Mouse (Mus musculus): ENCODE measurements around the gene Rac2. TPM values are rescaled to one million over a fixed set of nuclear protein-coding genes. Genes with fewer than 3 reads are reported as not detected.

Gene Rac2
- polyA plus RNA-seq, 1 experiment from 2014 or later: 6.4 TPM

- DNase-seq (ENCODE audit: low spot score) (peak; percentile 77), ATAC-seq (ENCODE audit: low FRiP score, low TSS enrichment) (peak; percentile 23; the same call in 1 of the 2 replicates)
- peak overlapping the region; percentile 65 for H3K9ac ChIP-seq (ENCODE audit: low read length)
- peak overlapping the region; percentile 89 for H3K27ac ChIP-seq (replicated peaks)
- WGBS: 2% methylated on average over 14 of the region's 15 CpGs
- peak overlapping the region; percentile 45 for H3K4me3 ChIP-seq (ENCODE audit: low read depth, low read length)
- H3K36me3 ChIP-seq (ENCODE audit: control insufficient read depth, insufficient read depth, low read length): 0 out of 2 replicates have a peak, but pooled peaks cover 2% of the 10 kb centered on the region
- H3K27me3 ChIP-seq (ENCODE audit: control insufficient read depth, insufficient read depth, low read length): no peaks in the 10 kb centered on the region
- H3K9me3 ChIP-seq (ENCODE audit: control insufficient read depth, low read length): no peaks in the 10 kb centered on the region
- no peak for TF ChIP-seq EP300 (optimal IDR thresholded peaks at IDR 0.05)
- peaks cover 19% of the 10 kb centered on the region for H3K4me1 ChIP-seq (replicated peaks; ENCODE audit: control insufficient read depth, insufficient read depth)
- peak overlapping the region; percentile 73 for H3K4me2 ChIP-seq (replicated peaks; ENCODE audit: low read depth)
These were observed 43.1 kb downstream of the Rac2 start for GRCm38 (mm10) chr15:78529428-78529990.

GRCm38 (mm10) chr15:78528726-78529411 is 43.7 kb downstream of the Rac2 start:
- Histone ChIP-seq H3K4me2 (replicated peaks; ENCODE audit: low read depth) (peak overlapping the region; percentile 73), H3K36me3 (ENCODE audit: control insufficient read depth, insufficient read depth, low read length) (0 out of 2 replicates have a peak, but pooled peaks cover 2% of the 10 kb centered on the region), H3K27ac (replicated peaks) (peak overlapping the region; percentile 89), H3K27me3 (ENCODE audit: control insufficient read depth, insufficient read depth, low read length) (no peaks in the 10 kb centered on the region), H3K9me3 (ENCODE audit: control insufficient read depth, low read length) (no peaks in the 10 kb centered on the region), H3K4me1 (replicated peaks; ENCODE audit: control insufficient read depth, insufficient read depth) (peaks cover 19% of the 10 kb centered on the region), H3K4me3 (ENCODE audit: low read depth, low read length) (peak overlapping the region; percentile 45), H3K9ac (ENCODE audit: low read length) (peak overlapping the region; percentile 65)
- TF ChIP-seq EP300 (optimal IDR thresholded peaks at IDR 0.05): no peak
- TF ChIP-seq CTCF (IDR thresholded peaks at IDR 0.05; ENCODE audit: low read depth): no peak
- ATAC-seq (ENCODE audit: low FRiP score, low TSS enrichment) (no peak), DNase-seq (ENCODE audit: low spot score) (no peak)
- 27% methylated on average over 11 of the region's 11 CpGs for WGBS

DNA sequence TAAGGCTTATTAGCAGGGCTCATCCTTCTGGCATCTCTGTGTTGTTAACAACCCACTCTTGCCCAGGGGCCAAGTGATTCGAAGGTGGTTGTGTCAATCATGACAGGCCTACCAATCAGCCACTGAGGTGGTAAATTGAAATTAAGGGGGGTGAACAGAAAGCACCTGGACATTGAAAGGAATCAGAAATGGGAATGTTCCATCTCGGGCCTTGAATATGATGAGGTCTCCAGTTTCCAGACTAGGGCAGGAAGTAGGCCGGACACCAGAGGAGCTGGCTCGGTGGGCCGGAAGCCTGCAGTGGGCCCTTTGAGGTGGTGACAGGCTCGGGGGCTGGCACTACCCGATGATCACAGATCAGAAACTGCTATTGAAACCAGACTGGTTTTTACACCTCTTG is 44.6 kb downstream of the Rac2 start:
- TF ChIP-seq CTCF (IDR thresholded peaks at IDR 0.05; ENCODE audit: low read depth) (no peak), EP300 (optimal IDR thresholded peaks at IDR 0.05) (no peak)
- no peak overlapping the region for H3K27ac ChIP-seq (replicated peaks)
- H3K4me2 ChIP-seq (replicated peaks; ENCODE audit: low read depth): peak overlapping the region; percentile 73; the same call in 1 of the 2 replicates
- ATAC-seq (ENCODE audit: low FRiP score, low TSS enrichment): no peak
- 0 out of 2 replicates have a peak, but pooled peaks cover 2% of the 10 kb centered on the region for H3K36me3 ChIP-seq (ENCODE audit: control insufficient read depth, insufficient read depth, low read length)
- H3K4me1 ChIP-seq (replicated peaks; ENCODE audit: control insufficient read depth, insufficient read depth): peaks cover 19% of the 10 kb centered on the region
- H3K27me3 ChIP-seq (ENCODE audit: control insufficient read depth, insufficient read depth, low read length): no peaks in the 10 kb centered on the region
- H3K4me3 ChIP-seq (ENCODE audit: low read depth, low read length): no peak overlapping the region
- 67% methylated on average over 7 of the region's 7 CpGs for WGBS
- no peak for DNase-seq (ENCODE audit: low spot score)
- no peaks in the 10 kb centered on the region for H3K9me3 ChIP-seq (ENCODE audit: control insufficient read depth, low read length)
- no peak overlapping the region for H3K9ac ChIP-seq (ENCODE audit: low read length)

- no peaks in the 10 kb centered on the region for H3K9me3 ChIP-seq (ENCODE audit: control insufficient read depth, low read length)
- H3K4me3 ChIP-seq (ENCODE audit: low read depth, low read length): no peak overlapping the region
- no peak overlapping the region for H3K9ac ChIP-seq (ENCODE audit: low read length)
- TF ChIP-seq CTCF (IDR thresholded peaks at IDR 0.05; ENCODE audit: low read depth): no peak
- no peak for TF ChIP-seq EP300 (optimal IDR thresholded peaks at IDR 0.05)
- 0 out of 2 replicates have a peak, but pooled peaks cover 2% of the 10 kb centered on the region for H3K36me3 ChIP-seq (ENCODE audit: control insufficient read depth, insufficient read depth, low read length)
- no peak overlapping the region for H3K27ac ChIP-seq (replicated peaks)
- H3K27me3 ChIP-seq (ENCODE audit: control insufficient read depth, insufficient read depth, low read length): no peaks in the 10 kb centered on the region
- no peak overlapping the region for H3K4me2 ChIP-seq (replicated peaks; ENCODE audit: low read depth)
- no peaks in the 10 kb centered on the region for H3K4me1 ChIP-seq (replicated peaks; ENCODE audit: control insufficient read depth, insufficient read depth)
- DNase-seq (ENCODE audit: low spot score) (no peak), ATAC-seq (ENCODE audit: low FRiP score, low TSS enrichment) (no peak)
- WGBS: 91% methylated on average over 5 of the region's 5 CpGs
These were observed 48.4 kb downstream of the Rac2 start for GRCm38 (mm10) chr15:78524163-78524562.

DNA sequence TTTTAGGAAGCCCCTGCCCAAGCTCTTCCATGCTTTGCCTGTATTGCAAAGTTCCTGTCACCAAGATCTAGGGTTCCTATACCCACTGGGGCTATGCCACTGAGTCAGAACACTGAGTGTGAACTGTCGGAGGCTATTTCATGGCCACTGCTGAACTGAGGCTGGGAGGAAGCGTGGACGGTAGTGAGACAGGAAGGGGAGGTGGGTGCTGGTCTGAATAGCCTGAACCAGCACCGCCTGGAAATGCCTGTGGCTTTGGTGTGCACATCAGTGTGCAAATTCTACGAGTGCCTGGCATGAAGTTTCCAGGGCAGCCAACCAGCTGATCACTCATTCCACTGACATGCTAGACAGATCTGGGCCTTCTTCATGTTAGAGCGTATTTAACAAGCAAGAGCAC is 50.7 kb downstream of the Rac2 start:
- WGBS: 74% methylated on average over 6 of the region's 6 CpGs
- Histone ChIP-seq H3K27ac (replicated peaks) (no peak overlapping the region), H3K36me3 (ENCODE audit: control insufficient read depth, insufficient read depth, low read length) (0 out of 2 replicates have a peak, but pooled peaks cover 2% of the 10 kb centered on the region), H3K9me3 (ENCODE audit: control insufficient read depth, low read length) (no peaks in the 10 kb centered on the region), H3K9ac (ENCODE audit: low read length) (no peak overlapping the region; the same call in 1 of the 2 replicates), H3K27me3 (ENCODE audit: control insufficient read depth, insufficient read depth, low read length) (no peaks in the 10 kb centered on the region), H3K4me1 (replicated peaks; ENCODE audit: control insufficient read depth, insufficient read depth) (no peaks in the 10 kb centered on the region), H3K4me2 (replicated peaks; ENCODE audit: low read depth) (no peak overlapping the region), H3K4me3 (ENCODE audit: low read depth, low read length) (no peak overlapping the region)
- TF ChIP-seq CTCF (IDR thresholded peaks at IDR 0.05; ENCODE audit: low read depth): no peak
- TF ChIP-seq EP300 (optimal IDR thresholded peaks at IDR 0.05): no peak
- ATAC-seq (ENCODE audit: low FRiP score, low TSS enrichment) (no peak), DNase-seq (ENCODE audit: low spot score) (no peak)

DNA sequence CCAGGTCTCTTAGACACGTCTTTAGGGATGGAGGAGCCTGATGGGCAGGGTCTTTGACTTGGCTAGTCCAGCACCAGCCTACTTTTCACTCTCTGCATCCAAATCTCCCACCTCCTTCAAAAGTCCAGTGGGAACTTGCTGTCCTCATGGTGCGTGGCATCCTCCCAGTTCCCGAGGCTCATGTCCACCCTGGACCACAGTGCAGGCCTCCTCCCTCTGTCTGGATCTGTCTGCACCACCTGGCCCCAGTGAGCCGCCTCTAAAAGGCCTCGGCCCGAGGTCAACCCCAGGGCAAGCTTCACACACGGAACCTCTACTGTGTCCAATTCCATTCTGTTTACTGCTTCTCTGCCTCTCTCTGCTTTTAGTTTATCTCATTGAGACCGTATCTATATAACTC is 51.3 kb downstream of the Rac2 start:
- H3K27me3 ChIP-seq (ENCODE audit: control insufficient read depth, insufficient read depth, low read length): no peaks in the 10 kb centered on the region
- H3K9ac ChIP-seq (ENCODE audit: low read length): no peak overlapping the region; the same call in 1 of the 2 replicates
- no peak overlapping the region for H3K4me3 ChIP-seq (ENCODE audit: low read depth, low read length)
- DNase-seq (ENCODE audit: low spot score) (no peak), ATAC-seq (ENCODE audit: low FRiP score, low TSS enrichment) (no peak)
- no peaks in the 10 kb centered on the region for H3K9me3 ChIP-seq (ENCODE audit: control insufficient read depth, low read length)
- WGBS: 55% methylated on average over 8 of the region's 8 CpGs
- TF ChIP-seq EP300 (optimal IDR thresholded peaks at IDR 0.05) (no peak), CTCF (IDR thresholded peaks at IDR 0.05; ENCODE audit: low read depth) (no peak)
- H3K4me1 ChIP-seq (replicated peaks; ENCODE audit: control insufficient read depth, insufficient read depth): no peaks in the 10 kb centered on the region
- no peak overlapping the region for H3K27ac ChIP-seq (replicated peaks)
- 0 out of 2 replicates have a peak, but pooled peaks cover 2% of the 10 kb centered on the region for H3K36me3 ChIP-seq (ENCODE audit: control insufficient read depth, insufficient read depth, low read length)
- H3K4me2 ChIP-seq (replicated peaks; ENCODE audit: low read depth): no peak overlapping the region

Data from stomach, postnatal 0 days (tissue).